Mouse (Mus musculus) CH12.LX (cell line): ENCODE results near the gene Cmtm7.
A peak's percentile ranks its signal among the peaks of the same experiment; 100 is the strongest.

Source experiments
- CHD2 ChIP-seq: IDR thresholded peaks from 2 replicates; pipeline ENCODE4 v1.6.1; 2011; ENCODE audit warnings: low read length, improper control_type of control experiment
- CTCF ChIP-seq, 2 experiments: IDR thresholded peaks in 1 of 2; conservative IDR thresholded peaks in 1 of 2; 2 replicates each; pipeline ENCODE4 v1.5.1; 2011 to 2012; ENCODE audit warnings: low read depth in 2 of 2, low read length in 2 of 2, improper control_type of control experiment in 1 of 2, inconsistent platforms in 1 of 2, mild to moderate bottlenecking in 1 of 2, moderate library complexity in 1 of 2
- E2F4 ChIP-seq: IDR thresholded peaks from 2 replicates; pipeline ENCODE4 v1.6.1; 2011; ENCODE audit warnings: low read depth, low read length, improper control_type of control experiment; ENCODE audit not compliant: insufficient replicate concordance
- HCFC1 ChIP-seq: IDR thresholded peaks from 2 replicates; pipeline ENCODE4 v1.6.1; 2012; ENCODE audit warnings: low read depth, mild to moderate bottlenecking, inconsistent platforms, low read length, improper control_type of control experiment
- ZMIZ1 ChIP-seq: IDR thresholded peaks from 2 replicates; pipeline ENCODE4 v1.6.1; 2012; ENCODE audit warnings: low read depth, mild to moderate bottlenecking, inconsistent platforms, low read length, improper control_type of control experiment
- ZNF384 ChIP-seq: IDR thresholded peaks from 2 replicates; pipeline ENCODE4 v1.6.1; 2012; ENCODE audit warnings: low read depth, low read length, improper control_type of control experiment, inconsistent platforms

DNA sequence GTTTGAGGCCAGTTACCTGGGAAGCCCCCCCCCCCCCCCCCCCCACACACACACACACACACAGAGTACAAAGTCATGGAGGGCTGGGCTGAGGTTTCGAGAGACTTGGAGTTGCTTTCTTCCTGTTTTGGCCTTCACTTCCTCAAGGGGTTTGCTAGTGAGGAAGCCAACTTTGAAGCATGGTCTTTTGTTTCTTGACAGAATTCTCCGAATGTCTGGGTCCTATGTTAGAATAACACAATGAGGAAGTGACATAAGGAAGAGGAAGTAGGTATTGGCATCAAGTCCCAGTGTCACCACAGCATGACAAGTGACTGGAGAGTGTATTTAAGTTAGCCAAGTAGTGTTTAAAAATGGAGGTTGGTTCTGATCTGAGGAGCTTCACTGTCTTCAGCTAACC, 38.9 kb downstream of the Cmtm7 start:
- no peak for TF ChIP-seq HCFC1
- TF ChIP-seq CTCF (conservative IDR thresholded peaks at IDR 0.05 in 1 of 2, IDR thresholded peaks at IDR 0.05 in 1 of 2; ENCODE audit: low read depth in 2 of 2, low read length in 2 of 2), result no peak
- TF ChIP-seq ZMIZ1, result no peak
- 0 out of 2 replicates have a peak, but pooled peaks have one; percentile 8 for TF ChIP-seq CHD2
- no peak for TF ChIP-seq ZNF384
- no peak for TF ChIP-seq E2F4
